Mouse (Mus musculus): Measurements from ENCODE around the gene Sema5b. TPM values are rescaled to one million over a fixed set of nuclear protein-coding genes. Genes with fewer than 3 reads are reported as not detected.

Sema5b gene
- polyA plus RNA-seq, 1 experiment from 2014 or later: 6.4 TPM

DNA sequence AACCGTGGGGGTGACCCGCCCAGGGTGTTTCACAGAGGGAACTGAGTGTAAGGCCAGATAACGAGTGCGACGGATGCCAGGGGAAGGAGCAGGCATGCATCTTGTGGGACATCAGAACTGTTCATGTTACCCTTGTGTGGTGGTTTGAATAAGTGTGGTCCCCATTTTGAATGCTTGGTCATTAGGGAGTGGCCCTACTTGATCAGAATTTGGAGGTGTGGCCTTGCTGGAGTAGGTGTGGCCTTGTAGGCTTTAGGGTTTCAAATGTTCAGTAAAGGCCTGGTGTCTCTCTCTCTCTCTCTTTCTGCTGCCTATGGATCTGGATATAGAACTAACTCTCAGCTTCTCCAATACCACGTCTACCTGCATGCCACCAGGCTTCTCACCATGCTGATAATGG is 60.5 kb downstream of the Sema5b start:
- Histone ChIP-seq H3K9ac (no peak overlapping the region), H3K9me3 (no peaks in the 10 kb centered on the region), H3K4me3 (no peak overlapping the region), H3K27ac (no peak overlapping the region), H3K4me2 (replicated peaks) (no peak overlapping the region), H3K4me1 (peaks cover 48% of the 10 kb centered on the region), H3K36me3 (no peaks in the 10 kb centered on the region), H3K27me3 (peaks cover 5% of the 10 kb centered on the region; the same call in 1 of the 2 replicates)
- WGBS: 82% methylated on average over 6 of the region's 6 CpGs
- ATAC-seq (ENCODE audit: low FRiP score, low read depth): no peak

DNA sequence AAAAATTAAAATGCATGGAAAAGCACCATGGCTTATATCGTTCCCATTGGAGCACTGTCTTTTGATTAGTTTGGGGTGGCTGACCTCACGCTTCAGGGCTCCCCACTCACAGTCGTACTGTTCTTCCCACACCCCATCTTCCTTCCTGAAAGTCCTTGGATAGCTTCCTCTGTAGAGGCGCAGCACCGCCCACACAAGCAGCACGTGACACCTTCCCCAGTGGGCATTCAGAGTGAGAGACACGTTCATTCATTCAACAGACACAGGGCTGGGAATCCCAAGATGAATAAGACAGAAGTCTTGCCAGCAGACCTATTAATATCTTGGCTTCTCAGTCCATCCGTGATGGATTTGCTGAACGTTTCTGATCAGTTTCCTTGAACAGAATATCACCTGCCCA is 61.6 kb downstream of the Sema5b start:
- no peak overlapping the region for H3K27ac ChIP-seq
- H3K4me2 ChIP-seq (replicated peaks): no peak overlapping the region
- no peak overlapping the region for H3K4me3 ChIP-seq
- H3K4me1 ChIP-seq: peaks cover 37% of the 10 kb centered on the region
- H3K27me3 ChIP-seq: peaks cover 5% of the 10 kb centered on the region; the same call in 1 of the 2 replicates
- H3K9me3 ChIP-seq: no peaks in the 10 kb centered on the region
- 79% methylated on average over 9 of the region's 9 CpGs for WGBS
- no peak for ATAC-seq (ENCODE audit: low FRiP score, low read depth)
- no peaks in the 10 kb centered on the region for H3K36me3 ChIP-seq
- no peak overlapping the region for H3K9ac ChIP-seq

DNA sequence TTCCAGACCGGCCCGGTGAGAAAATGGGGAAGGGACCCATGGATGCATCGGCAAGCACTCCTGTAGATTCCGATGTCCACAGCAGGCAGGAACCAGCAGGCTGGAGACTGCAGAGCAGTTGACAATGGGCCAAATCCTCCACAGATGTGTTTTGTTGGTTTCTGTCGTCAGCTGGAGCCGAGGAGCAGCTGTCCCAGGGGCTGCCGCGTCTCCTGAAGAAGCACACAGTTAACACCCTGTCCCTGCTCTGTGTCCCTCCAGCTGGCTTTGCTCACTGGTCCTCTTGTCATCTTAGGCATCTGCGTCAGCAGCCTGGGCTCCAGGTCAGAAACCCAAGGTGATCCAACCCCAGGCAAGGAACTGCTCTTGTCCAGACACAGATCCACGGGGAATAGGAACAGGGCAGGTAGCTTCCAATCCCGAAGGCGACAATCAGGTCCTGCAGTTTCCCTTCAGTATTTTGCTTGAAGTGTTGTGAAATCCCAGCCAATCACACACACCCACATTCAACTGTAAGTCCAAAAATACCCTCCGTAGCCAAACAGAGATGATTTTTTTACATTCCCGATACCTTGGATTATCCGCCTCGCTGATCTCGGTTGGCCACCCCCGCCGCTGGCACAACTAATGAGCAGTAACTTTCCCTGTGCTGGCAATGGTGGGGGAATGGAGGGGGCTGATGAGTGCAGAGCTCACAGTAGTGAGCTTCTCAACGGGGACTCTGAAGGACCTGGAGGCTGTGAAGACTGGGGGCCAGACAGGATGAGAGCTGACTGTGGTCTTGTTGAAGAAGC is 63.0 kb downstream of the Sema5b start:
- Histone ChIP-seq H3K36me3 (no peaks in the 10 kb centered on the region), H3K4me3 (no peak overlapping the region), H3K27ac (no peak overlapping the region), H3K27me3 (peaks cover 2% of the 10 kb centered on the region; the same call in 1 of the 2 replicates), H3K4me1 (peaks cover 25% of the 10 kb centered on the region), H3K4me2 (replicated peaks) (no peak overlapping the region), H3K9me3 (no peaks in the 10 kb centered on the region), H3K9ac (no peak overlapping the region)
- WGBS: 62% methylated on average over 20 of the region's 20 CpGs
- ATAC-seq (ENCODE audit: low FRiP score, low read depth): peak; percentile 57

DNA sequence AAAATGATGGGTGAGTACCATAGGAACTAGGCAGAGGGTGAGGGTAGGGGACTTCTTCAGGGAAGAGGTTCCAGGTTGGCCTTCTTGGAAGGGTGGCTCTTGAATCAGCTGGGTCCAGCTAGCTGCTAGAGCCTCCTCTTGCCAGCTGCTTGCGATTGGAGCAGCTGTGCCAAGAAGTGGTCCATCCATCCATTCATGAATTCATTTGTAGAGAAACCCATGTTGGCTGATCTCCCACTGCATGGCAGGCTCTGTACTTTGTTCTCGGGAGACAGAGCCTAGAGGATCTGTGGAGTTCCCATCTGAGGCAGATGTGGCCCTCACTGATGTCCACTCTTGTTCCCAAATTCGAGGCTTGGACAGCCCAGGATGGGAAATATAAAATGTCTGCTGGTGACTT is 66.3 kb downstream of the Sema5b start:
- Histone ChIP-seq H3K36me3 (no peaks in the 10 kb centered on the region), H3K4me1 (peaks cover 11% of the 10 kb centered on the region), H3K4me2 (replicated peaks) (no peak overlapping the region), H3K27me3 (no peaks in the 10 kb centered on the region), H3K27ac (no peak overlapping the region), H3K9ac (no peak overlapping the region), H3K9me3 (no peaks in the 10 kb centered on the region), H3K4me3 (no peak overlapping the region)
- no peak for ATAC-seq (ENCODE audit: low FRiP score, low read depth)
- WGBS: 89% methylated on average over 3 of the region's 3 CpGs

DNA sequence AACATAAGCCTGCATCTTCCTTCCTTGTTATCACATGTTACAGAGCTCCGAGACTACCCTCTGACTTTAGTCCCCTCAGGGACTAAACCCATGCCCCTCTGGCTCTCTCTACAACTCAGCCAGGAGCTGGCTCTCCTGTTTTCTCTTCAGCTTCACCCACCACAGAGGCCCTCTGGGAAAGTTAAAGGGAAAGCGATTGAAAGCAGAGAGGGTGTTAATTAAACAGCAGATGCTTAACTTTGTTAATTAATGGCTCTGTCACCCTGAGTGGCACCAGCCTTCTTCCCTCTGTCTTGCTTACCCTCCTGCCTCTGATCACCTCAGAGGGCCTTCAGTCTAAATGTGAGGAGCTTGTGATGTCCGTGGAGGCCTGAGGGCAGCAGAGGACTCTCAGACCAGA is 67.3 kb downstream of the Sema5b start:
- Histone ChIP-seq H3K9ac (no peak overlapping the region), H3K27me3 (no peaks in the 10 kb centered on the region), H3K9me3 (no peaks in the 10 kb centered on the region), H3K4me1 (peaks cover 7% of the 10 kb centered on the region), H3K36me3 (no peaks in the 10 kb centered on the region), H3K4me3 (no peak overlapping the region), H3K27ac (no peak overlapping the region), H3K4me2 (replicated peaks) (no peak overlapping the region)
- no peak for ATAC-seq (ENCODE audit: low FRiP score, low read depth)
- 27% methylated on average over 3 of the region's 3 CpGs for WGBS

DNA sequence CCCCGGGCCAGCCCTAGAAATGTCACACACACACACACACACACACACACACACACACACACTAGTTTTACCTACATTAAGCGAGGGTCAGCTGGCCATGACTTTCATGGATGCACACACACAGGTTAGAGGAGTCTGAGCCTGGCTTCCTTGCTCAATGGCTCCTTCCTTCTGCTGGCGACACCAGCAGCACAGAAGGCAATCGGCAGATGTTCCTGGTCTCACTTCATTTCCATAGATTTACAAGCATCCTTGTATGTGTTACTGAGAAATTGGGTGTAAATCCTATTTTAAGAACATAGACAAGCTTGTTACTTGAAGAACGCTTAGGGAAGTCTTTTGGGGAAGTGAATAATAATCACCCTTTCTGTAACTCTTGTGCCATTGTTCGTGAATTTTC is 68.6 kb downstream of the Sema5b start:
- 73% methylated on average over 6 of the region's 6 CpGs for WGBS
- Histone ChIP-seq H3K4me3 (no peak overlapping the region), H3K4me1 (peaks cover 12% of the 10 kb centered on the region), H3K4me2 (replicated peaks) (no peak overlapping the region), H3K36me3 (no peaks in the 10 kb centered on the region), H3K9ac (no peak overlapping the region), H3K27me3 (no peaks in the 10 kb centered on the region), H3K9me3 (no peaks in the 10 kb centered on the region), H3K27ac (no peak overlapping the region)
- no peak for ATAC-seq (ENCODE audit: low FRiP score, low read depth)

DNA sequence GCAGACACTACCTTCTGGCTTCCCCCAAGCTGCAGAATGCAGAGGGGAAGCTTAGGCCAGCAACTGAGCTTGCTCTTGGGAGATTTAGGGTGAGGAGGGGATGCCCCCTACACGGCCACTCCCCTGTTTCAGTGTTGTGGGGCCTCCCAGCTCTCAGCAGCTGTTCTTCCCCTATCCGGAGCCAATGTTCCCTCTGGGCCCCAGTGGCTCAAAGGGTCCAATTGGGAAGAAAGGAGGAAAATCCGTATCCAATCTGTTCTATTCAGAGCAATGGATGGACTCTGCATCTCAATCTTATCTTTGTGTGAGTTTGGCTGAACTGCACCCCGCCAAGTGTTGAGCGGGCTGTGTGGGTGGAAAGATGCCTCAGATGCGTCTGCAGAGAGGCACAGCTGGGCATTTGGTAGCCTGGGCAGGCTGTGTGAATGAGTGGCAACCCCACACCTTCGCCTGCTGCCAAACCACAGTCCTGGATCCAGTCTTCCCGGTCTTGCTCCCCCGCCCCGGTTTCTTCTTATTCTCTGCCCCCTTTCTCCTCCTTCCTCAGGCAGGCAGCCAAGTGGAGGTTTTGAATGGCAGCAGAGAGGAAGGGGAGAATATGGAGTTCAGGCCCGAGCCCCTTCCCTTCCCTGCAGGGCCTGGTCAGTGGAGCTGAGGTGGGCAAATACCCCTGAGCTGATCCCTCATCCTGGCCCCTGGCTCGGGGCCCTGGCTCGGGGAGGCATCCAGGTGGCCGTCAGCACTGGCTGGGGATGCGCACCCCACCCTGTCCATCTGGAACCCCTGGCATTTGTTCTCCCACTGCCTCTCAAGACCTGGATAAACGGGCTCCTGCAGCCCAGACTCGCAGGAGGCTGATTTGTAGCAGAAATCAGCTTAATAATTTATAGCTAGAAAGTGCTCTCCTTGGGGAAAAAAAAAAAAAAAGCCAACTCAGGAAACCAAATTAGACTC is 73.2 kb downstream of the Sema5b start:
- peak; percentile 69 for ATAC-seq (ENCODE audit: low FRiP score, low read depth)
- H3K4me2 ChIP-seq (replicated peaks): 0 out of 2 replicates have a peak overlapping the region, but pooled peaks have one; percentile 21
- no peaks in the 10 kb centered on the region for H3K27me3 ChIP-seq
- H3K9me3 ChIP-seq: no peaks in the 10 kb centered on the region
- H3K4me3 ChIP-seq: no peak overlapping the region
- H3K9ac ChIP-seq: no peak overlapping the region
- H3K27ac ChIP-seq: no peak overlapping the region
- no peaks in the 10 kb centered on the region for H3K36me3 ChIP-seq
- H3K4me1 ChIP-seq: peaks cover 18% of the 10 kb centered on the region
- WGBS: 42% methylated on average over 17 of the region's 17 CpGs

DNA sequence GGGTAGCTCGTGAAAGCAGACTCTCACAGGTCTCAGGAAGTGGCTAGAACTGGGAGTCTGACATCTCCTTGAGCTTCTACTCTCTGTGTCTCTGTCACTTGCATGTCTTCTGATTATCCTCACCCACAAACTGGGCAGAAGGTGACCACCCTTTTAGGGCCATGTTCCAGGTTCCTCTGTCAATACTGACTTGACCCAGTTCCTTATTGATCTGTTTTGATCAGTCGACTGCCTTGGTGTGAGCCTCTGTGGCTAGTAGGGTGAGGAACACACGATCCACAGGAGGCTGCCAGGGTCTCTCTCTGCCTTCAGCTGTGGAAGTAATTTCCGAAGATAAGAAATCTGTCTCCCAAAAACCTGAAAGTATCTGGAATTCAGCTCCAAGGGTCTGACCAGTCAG is 76.8 kb downstream of the Sema5b start:
- Histone ChIP-seq H3K9ac (no peak overlapping the region), H3K4me2 (replicated peaks) (no peak overlapping the region), H3K36me3 (no peaks in the 10 kb centered on the region), H3K4me1 (peaks cover 18% of the 10 kb centered on the region), H3K27me3 (peaks cover 4% of the 10 kb centered on the region; the same call in 1 of the 2 replicates), H3K4me3 (no peak overlapping the region), H3K27ac (no peak overlapping the region), H3K9me3 (no peaks in the 10 kb centered on the region)
- 78% methylated on average over 4 of the region's 4 CpGs for WGBS
- no peak for ATAC-seq (ENCODE audit: low FRiP score, low read depth)

DNA sequence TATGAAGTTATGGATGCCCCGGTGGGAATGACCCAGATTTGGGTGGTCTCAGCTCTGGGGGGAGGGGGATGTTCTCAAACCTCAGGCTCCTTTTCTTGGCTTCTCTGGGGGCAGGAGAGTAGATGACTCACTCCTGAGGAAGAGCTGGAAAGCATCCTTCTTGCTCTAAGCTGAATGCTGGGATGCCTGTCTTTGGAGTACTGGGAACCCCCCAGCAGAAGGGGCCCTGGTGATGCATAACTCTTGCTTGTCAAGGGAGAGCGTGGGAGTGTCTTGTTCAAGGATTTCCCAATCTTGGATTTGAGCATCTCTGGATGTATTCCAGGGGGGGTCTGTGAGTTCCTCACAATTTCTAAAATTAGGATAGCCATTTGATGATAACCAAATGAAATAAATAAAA is 82.1 kb downstream of the Sema5b start:
- H3K36me3 ChIP-seq: no peaks in the 10 kb centered on the region
- H3K27me3 ChIP-seq: peaks cover 22% of the 10 kb centered on the region
- H3K4me1 ChIP-seq: peaks cover 23% of the 10 kb centered on the region
- H3K27ac ChIP-seq: no peak overlapping the region
- H3K4me2 ChIP-seq (replicated peaks): no peak overlapping the region
- no peak overlapping the region for H3K4me3 ChIP-seq
- WGBS: 92% methylated on average over 2 of the region's 2 CpGs
- ATAC-seq (ENCODE audit: low FRiP score, low read depth): no peak
- no peaks in the 10 kb centered on the region for H3K9me3 ChIP-seq
- H3K9ac ChIP-seq: no peak overlapping the region

DNA sequence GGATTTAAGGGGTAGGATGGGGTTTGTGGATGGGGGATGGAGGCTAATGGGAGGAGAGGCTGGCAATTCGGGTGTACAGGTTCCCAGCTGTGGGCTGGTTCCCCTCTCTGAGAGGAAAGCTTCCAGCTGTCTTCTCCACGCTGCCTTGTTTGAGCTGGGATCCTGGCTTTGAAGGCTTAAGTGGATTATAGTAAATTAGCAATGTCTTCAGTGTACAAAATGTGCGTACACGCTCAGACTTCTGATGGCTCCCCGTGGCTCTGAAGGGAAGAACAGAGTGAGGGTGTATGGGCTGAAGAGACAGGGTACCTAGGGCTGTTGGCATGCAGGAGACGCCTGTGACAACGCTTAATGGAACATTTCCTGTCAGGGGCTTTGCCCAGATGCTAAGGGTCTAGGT is 83.0 kb downstream of the Sema5b start:
- H3K9ac ChIP-seq: no peak overlapping the region
- no peak for ATAC-seq (ENCODE audit: low FRiP score, low read depth)
- no peak overlapping the region for H3K27ac ChIP-seq
- H3K9me3 ChIP-seq: no peaks in the 10 kb centered on the region
- peaks cover 22% of the 10 kb centered on the region for H3K27me3 ChIP-seq
- peaks cover 23% of the 10 kb centered on the region for H3K4me1 ChIP-seq
- no peaks in the 10 kb centered on the region for H3K36me3 ChIP-seq
- no peak overlapping the region for H3K4me3 ChIP-seq
- H3K4me2 ChIP-seq (replicated peaks): no peak overlapping the region
- WGBS: 47% methylated on average over 7 of the region's 7 CpGs

DNA sequence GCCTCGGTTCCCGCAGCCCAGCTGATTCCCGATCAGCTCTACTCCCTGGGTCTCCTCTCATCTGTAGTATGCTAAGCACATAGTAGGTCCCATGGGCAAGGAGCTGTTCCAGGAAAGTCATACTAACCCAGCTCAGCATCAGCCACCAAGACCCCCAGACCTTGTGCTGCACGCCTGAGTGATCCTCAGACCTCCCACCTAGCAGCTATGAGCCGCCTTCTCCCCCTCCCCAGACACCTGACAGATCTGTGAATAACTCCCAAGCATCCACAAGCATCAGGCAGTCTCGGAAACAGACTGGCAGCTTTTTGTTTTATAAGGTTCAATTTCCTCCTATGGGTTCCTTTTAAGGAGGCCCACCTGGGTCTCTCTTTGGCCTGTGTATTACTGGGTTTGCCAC is 83.9 kb downstream of the Sema5b start:
- Histone ChIP-seq H3K36me3 (no peaks in the 10 kb centered on the region), H3K9ac (no peak overlapping the region), H3K4me1 (peaks cover 23% of the 10 kb centered on the region), H3K27ac (no peak overlapping the region), H3K9me3 (no peaks in the 10 kb centered on the region), H3K27me3 (peaks cover 22% of the 10 kb centered on the region), H3K4me3 (no peak overlapping the region), H3K4me2 (replicated peaks) (peak overlapping the region; percentile 21; the same call in 1 of the 2 replicates)
- WGBS: 50% methylated on average over 6 of the region's 6 CpGs
- peak; percentile 62 for ATAC-seq (ENCODE audit: low FRiP score, low read depth)
